In the genomic region with DNA sequence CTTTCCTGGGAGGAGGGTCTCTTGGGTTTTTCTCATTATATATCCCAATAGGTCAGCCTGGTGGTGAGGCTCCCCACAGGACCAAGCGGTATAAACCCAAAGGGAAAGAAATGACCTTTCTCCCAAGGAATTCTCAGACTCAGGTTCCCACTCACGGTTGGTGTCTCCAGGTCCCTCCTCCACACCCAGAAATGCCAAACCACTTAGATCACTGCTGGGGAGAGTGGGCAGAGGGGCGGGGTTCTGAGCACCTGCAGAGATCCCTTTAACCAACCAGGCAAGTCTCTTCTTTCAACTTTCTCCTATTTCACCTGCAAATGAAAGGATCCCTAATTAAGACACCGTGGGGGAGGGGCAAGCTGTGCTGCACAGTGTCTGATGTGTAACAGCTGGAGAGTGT, we compare ENCODE assay signal across 8 mouse cellular contexts. TPM values are rescaled to one million over a fixed set of nuclear protein-coding genes. Genes with fewer than 3 reads are reported as not detected.
A peak's percentile ranks its signal among the peaks of the same experiment; 100 is the strongest.
DNase-seq lines count a peak whose midpoint lies in the region; ATAC-seq and TF ChIP-seq lines count a peak whose summit lies in the region.

No protein-coding gene starts in this region.

- no peak overlapping the region for H3K4me3 ChIP-seq in heart, embryonic 11.5 days (ENCODE audit: low read depth, low read length)
- H3K4me3 ChIP-seq in kidney, embryonic 14.5 days (ENCODE audit: low read length) = no peak overlapping the region
- peak overlapping the region; percentile 8; the same call in 1 of the 2 replicates for H3K4me3 ChIP-seq in lung, embryonic 16.5 days (ENCODE audit: low read length)
- no peak overlapping the region for H3K4me3 ChIP-seq in midbrain, postnatal 0 days (ENCODE audit: low read depth, low read length)

- intact Hi-C loops in left cerebral cortex, postnatal 36 days (cut with DNase I) = no loop called here

- TF ChIP-seq CTCF in midbrain, postnatal 0 days (IDR thresholded peaks at IDR 0.05) = no peak

- no peak for DNase-seq in heart, adult 8-10 months (ENCODE audit: low spot score)
- peak; percentile 49 for DNase-seq in Muller cell, postnatal 12 days (ENCODE audit: inconsistent ontology term)
- no peak for DNase-seq in T-cell, adult 2 months (ENCODE audit: low spot score)
- DNase-seq in left cerebral cortex, postnatal 36 days (ENCODE audit: low spot score in 2 of 2) = no peak
- DNase-seq in midbrain, postnatal 0 days (ENCODE audit: low spot score) = no peak

- peaks cover 11% of the 10 kb centered on the region for H3K36me3 ChIP-seq in heart, embryonic 11.5 days (ENCODE audit: control insufficient read depth, insufficient read depth, low read length)
- H3K36me3 ChIP-seq in kidney, embryonic 14.5 days (ENCODE audit: control insufficient read depth, insufficient read depth, low read length) = peaks cover 13% of the 10 kb centered on the region; the same call in 1 of the 2 replicates
- H3K36me3 ChIP-seq in lung, embryonic 16.5 days (ENCODE audit: control insufficient read depth, insufficient read depth, low read length) = peaks cover 8% of the 10 kb centered on the region; the same call in 1 of the 2 replicates
- no peaks in the 10 kb centered on the region for H3K36me3 ChIP-seq in midbrain, postnatal 0 days (ENCODE audit: insufficient read depth, low read length)

- 25% methylated on average over 4 of the region's 4 CpGs for WGBS in heart, embryonic 11.5 days (ENCODE audit: insufficient replicate concordance)
- WGBS in kidney, embryonic 14.5 days = 19% methylated on average over 4 of the region's 4 CpGs
- WGBS in lung, embryonic 16.5 days = 26% methylated on average over 4 of the region's 4 CpGs
- 39% methylated on average over 4 of the region's 4 CpGs for WGBS in midbrain, postnatal 0 days

- H3K27me3 ChIP-seq in heart, embryonic 11.5 days (ENCODE audit: control insufficient read depth, insufficient read depth, low read length) = no peaks in the 10 kb centered on the region
- H3K27me3 ChIP-seq in kidney, embryonic 14.5 days (ENCODE audit: control insufficient read depth, insufficient read depth, low read length) = no peaks in the 10 kb centered on the region
- no peaks in the 10 kb centered on the region for H3K27me3 ChIP-seq in lung, embryonic 16.5 days (ENCODE audit: control insufficient read depth, insufficient read depth, low read depth, low read length)
- H3K27me3 ChIP-seq in midbrain, postnatal 0 days (ENCODE audit: insufficient read depth, low read length) = no peaks in the 10 kb centered on the region

- H3K9me3 ChIP-seq in heart, embryonic 11.5 days (replicated peaks; ENCODE audit: control insufficient read depth, low read length) = no peaks in the 10 kb centered on the region
- no peaks in the 10 kb centered on the region for H3K9me3 ChIP-seq in kidney, embryonic 14.5 days (ENCODE audit: control insufficient read depth, low read length)
- H3K9me3 ChIP-seq in lung, embryonic 16.5 days (ENCODE audit: control insufficient read depth, low read length) = no peaks in the 10 kb centered on the region
- H3K9me3 ChIP-seq in midbrain, postnatal 0 days (ENCODE audit: low read length) = no peaks in the 10 kb centered on the region

- 0 out of 2 replicates have a peak, but pooled peaks have one; percentile 9 for ATAC-seq in heart, embryonic 11.5 days (replicated peaks; ENCODE audit: insufficient number of reproducible peaks, low FRiP score, low TSS enrichment)
- peak; percentile 72; the same call in 1 of the 2 replicates for ATAC-seq in kidney, embryonic 14.5 days (ENCODE audit: low FRiP score, low TSS enrichment)
- ATAC-seq in lung, embryonic 16.5 days (ENCODE audit: low read depth) = peak; percentile 83
- no peak for ATAC-seq in midbrain, postnatal 0 days (ENCODE audit: low FRiP score)

- H3K27ac ChIP-seq in heart, embryonic 11.5 days (ENCODE audit: low read depth, low read length) = no peak overlapping the region
- peak overlapping the region; percentile 88 for H3K27ac ChIP-seq in kidney, embryonic 14.5 days (ENCODE audit: low read depth, low read length)
- peak overlapping the region; percentile 91 for H3K27ac ChIP-seq in lung, embryonic 16.5 days (ENCODE audit: low read length)
- H3K27ac ChIP-seq in midbrain, postnatal 0 days (ENCODE audit: low read depth, low read length) = no peak overlapping the region

- H3K4me1 ChIP-seq in heart, embryonic 11.5 days (ENCODE audit: control insufficient read depth, insufficient read depth, low read length) = peaks cover 5% of the 10 kb centered on the region
- peaks cover 6% of the 10 kb centered on the region; the same call in 1 of the 2 replicates for H3K4me1 ChIP-seq in kidney, embryonic 14.5 days (ENCODE audit: control insufficient read depth, insufficient read depth, low read length)
- H3K4me1 ChIP-seq in lung, embryonic 16.5 days (replicated peaks; ENCODE audit: control insufficient read depth, insufficient read depth, low read length) = peaks cover 15% of the 10 kb centered on the region
- H3K4me1 ChIP-seq in midbrain, postnatal 0 days (ENCODE audit: insufficient read depth, low read length) = no peaks in the 10 kb centered on the region

- H3K9ac ChIP-seq in heart, embryonic 11.5 days (ENCODE audit: low read depth, low read length) = no peak overlapping the region
- H3K9ac ChIP-seq in kidney, embryonic 14.5 days (ENCODE audit: low read depth, low read length) = no peak overlapping the region; the same call in 1 of the 2 replicates
- peak overlapping the region; percentile 56 for H3K9ac ChIP-seq in lung, embryonic 16.5 days (ENCODE audit: low read length)
- no peak overlapping the region for H3K9ac ChIP-seq in midbrain, postnatal 0 days (replicated peaks; ENCODE audit: low read length, poor library complexity, severe bottlenecking)

- H3K4me2 ChIP-seq in heart, embryonic 11.5 days = no peak overlapping the region
- peak overlapping the region; percentile 23; the same call in 1 of the 2 replicates for H3K4me2 ChIP-seq in kidney, embryonic 14.5 days (replicated peaks; ENCODE audit: low read depth, low read length)
- H3K4me2 ChIP-seq in lung, embryonic 16.5 days (ENCODE audit: low read depth, low read length) = peak overlapping the region; percentile 33
- no peak overlapping the region for H3K4me2 ChIP-seq in midbrain, postnatal 0 days (ENCODE audit: low read depth, low read length, poor library complexity, severe bottlenecking)

RNA-seq across cellular contexts. Expression of gene Vangl1, which starts 51.6 kb away (rescaled TPM):
- 29.4 and 31.6 TPM in 2 replicates for polyA plus RNA-seq in heart, embryonic 11.5 days (2014; fragmentation: Nextera tagmentation; extraction: Ambion mirVana)
- total RNA-seq in heart, adult 8-10 months (2022) = 10 to 100 TPM; 10.3 to 14.0 (median 11.1) TPM
- polyA plus RNA-seq in kidney, embryonic 14.5 days (2014; fragmentation: Nextera tagmentation; extraction: Ambion mirVana) = 9.4 and 22.4 TPM in 2 replicates
- polyA plus RNA-seq in lung, embryonic 16.5 days (2015; fragmentation: Nextera tagmentation; extraction: Ambion mirVana) = 27.3 and 28.4 TPM in 2 replicates
- 1 to 10 TPM; 3.4 to 6.0 TPM for total RNA-seq in left cerebral cortex, postnatal 36 days (2021)
- 16.8 and 22.5 TPM in 2 replicates for total RNA-seq in midbrain, postnatal 0 days (2014; rRNA removed)
- polyA plus RNA-seq in midbrain, postnatal 0 days (2015; fragmentation: Nextera tagmentation; extraction: Ambion mirVana) = 7.1 and 8.9 TPM in 2 replicates

Comparison
In these comparisons a context has a peak if more than half of its experiments do, and no peak if none do; other contexts are left out.
1. H3K27ac ChIP-seq: peak in kidney, embryonic 14.5 days (single experiment) and lung, embryonic 16.5 days (single experiment); none in heart, embryonic 11.5 days (single experiment) and midbrain, postnatal 0 days (single experiment).
2. H3K4me2 ChIP-seq: peak in kidney, embryonic 14.5 days (single experiment) and lung, embryonic 16.5 days (single experiment); none in heart, embryonic 11.5 days (single experiment) and midbrain, postnatal 0 days (single experiment).